Mouse (Mus musculus): ENCODE data around the gene Slc12a3.
A peak's percentile ranks its signal among the peaks of the same experiment; 100 is the strongest.

Gene Slc12a3

GRCm38 (mm10) chr8:94330733-94331132 lies 1.7 kb downstream of the Slc12a3 start:
- DNase-seq (ENCODE audit: low read depth, low spot score), result peak; percentile 45

- no peak for DNase-seq (ENCODE audit: low read depth, low spot score)
Observed at GRCm38 (mm10) chr8:94333345-94333744, 4.3 kb downstream of the Slc12a3 start.

GRCm38 (mm10) chr8:94337559-94337958 lies 8.6 kb downstream of the Slc12a3 start:
- DNase-seq (ENCODE audit: low read depth, low spot score), result no peak

GRCm38 (mm10) chr8:94340796-94341195 lies 11.8 kb downstream of the Slc12a3 start:
- DNase-seq (ENCODE audit: low read depth, low spot score), result no peak

- no peak for DNase-seq (ENCODE audit: low read depth, low spot score)
Observed at GRCm38 (mm10) chr8:94342691-94343090, 13.7 kb downstream of the Slc12a3 start.

- peak; percentile 81 for DNase-seq (ENCODE audit: low read depth, low spot score)
Observed at GRCm38 (mm10) chr8:94343290-94343689, 14.3 kb downstream of the Slc12a3 start.

- DNase-seq (ENCODE audit: low read depth, low spot score), result no peak
Observed at GRCm38 (mm10) chr8:94343778-94344320, 14.8 kb downstream of the Slc12a3 start.

- no peak for DNase-seq (ENCODE audit: low read depth, low spot score)
Observed at GRCm38 (mm10) chr8:94345657-94346056, 16.7 kb downstream of the Slc12a3 start.

GRCm38 (mm10) chr8:94346264-94346663 lies 17.3 kb downstream of the Slc12a3 start:
- no peak for DNase-seq (ENCODE audit: low read depth, low spot score)

- DNase-seq (ENCODE audit: low read depth, low spot score), result no peak
Observed at GRCm38 (mm10) chr8:94348425-94348824, 19.4 kb downstream of the Slc12a3 start.

GRCm38 (mm10) chr8:94354069-94354531 lies 25.1 kb downstream of the Slc12a3 start:
- no peak for DNase-seq (ENCODE audit: low read depth, low spot score)

GRCm38 (mm10) chr8:94354571-94354970 lies 25.6 kb downstream of the Slc12a3 start:
- no peak for DNase-seq (ENCODE audit: low read depth, low spot score)

- no peak for DNase-seq (ENCODE audit: low read depth, low spot score)
Observed at GRCm38 (mm10) chr8:94357220-94357619, 28.2 kb downstream of the Slc12a3 start.

- DNase-seq (ENCODE audit: low read depth, low spot score), result no peak
Observed at GRCm38 (mm10) chr8:94358541-94358940, 29.5 kb downstream of the Slc12a3 start.

GRCm38 (mm10) chr8:94361774-94362431 lies 32.9 kb downstream of the Slc12a3 start:
- DNase-seq (ENCODE audit: low read depth, low spot score), result no peak

GRCm38 (mm10) chr8:94362607-94363239 lies 33.7 kb downstream of the Slc12a3 start:
- no peak for DNase-seq (ENCODE audit: low read depth, low spot score)

GRCm38 (mm10) chr8:94363288-94363688 lies 34.3 kb downstream of the Slc12a3 start:
- DNase-seq (ENCODE audit: low read depth, low spot score), result peak; percentile 13

GRCm38 (mm10) chr8:94363906-94364305 lies 34.9 kb downstream of the Slc12a3 start:
- DNase-seq (ENCODE audit: low read depth, low spot score), result no peak

- no peak for DNase-seq (ENCODE audit: low read depth, low spot score)
Observed at GRCm38 (mm10) chr8:94364686-94365312, 35.8 kb downstream of the Slc12a3 start.

GRCm38 (mm10) chr8:94365410-94365981 lies 36.5 kb downstream of the Slc12a3 start:
- DNase-seq (ENCODE audit: low read depth, low spot score), result no peak

- DNase-seq (ENCODE audit: low read depth, low spot score), result no peak
Observed at GRCm38 (mm10) chr8:94370839-94371238, 41.8 kb downstream of the Slc12a3 start.

GRCm38 (mm10) chr8:94372955-94373599 lies 44.1 kb downstream of the Slc12a3 start:
- DNase-seq (ENCODE audit: low read depth, low spot score), result no peak
